Mouse (Mus musculus): ENCODE measurements at regions not wholly inside any gene's neighbourhood (a gene's known extent, or its start where the extent isn't known, plus 50 kb on each side); places are given as distances from the start of the nearest gene placed in this dataset.

GRCm38 (mm10) chr10:91528305-91528704, 347.2 kb upstream of the Tmpo start:
- no peak for ATAC-seq (ENCODE audit: low read depth)
- Histone ChIP-seq H3K4me1 (ENCODE audit: control insufficient read depth, low read depth, low read length) (no peaks in the 10 kb centered on the region), H3K4me2 (ENCODE audit: low read depth, low read length) (no peak overlapping the region), H3K4me3 (ENCODE audit: low read depth, low read length) (no peak overlapping the region), H3K36me3 (ENCODE audit: control insufficient read depth, insufficient read depth) (no peaks in the 10 kb centered on the region), H3K27me3 (ENCODE audit: control insufficient read depth, insufficient read depth, low read depth, low read length) (no peaks in the 10 kb centered on the region), H3K27ac (ENCODE audit: low read length) (no peak overlapping the region), H3K9ac (ENCODE audit: low read depth, low read length) (no peak overlapping the region), H3K9me3 (replicated peaks; ENCODE audit: control insufficient read depth, low read length) (peaks cover 3% of the 10 kb centered on the region; the same call in 1 of the 2 replicates)
- WGBS (ENCODE audit: insufficient replicate concordance) = 52% methylated on average over 2 of the region's 2 CpGs

GRCm38 (mm10) chr10:91521168-91521567, 340.1 kb upstream of the Tmpo start:
- Histone ChIP-seq H3K27ac (ENCODE audit: low read length) (no peak overlapping the region), H3K9me3 (replicated peaks; ENCODE audit: control insufficient read depth, low read length) (no peaks in the 10 kb centered on the region), H3K4me3 (ENCODE audit: low read depth, low read length) (no peak overlapping the region), H3K27me3 (ENCODE audit: control insufficient read depth, insufficient read depth, low read depth, low read length) (no peaks in the 10 kb centered on the region), H3K4me2 (ENCODE audit: low read depth, low read length) (no peak overlapping the region), H3K4me1 (ENCODE audit: control insufficient read depth, low read depth, low read length) (no peaks in the 10 kb centered on the region), H3K9ac (ENCODE audit: low read depth, low read length) (no peak overlapping the region), H3K36me3 (ENCODE audit: control insufficient read depth, insufficient read depth) (no peaks in the 10 kb centered on the region)
- WGBS (ENCODE audit: insufficient replicate concordance) = 69% methylated on average over 2 of the region's 2 CpGs
- no peak for ATAC-seq (ENCODE audit: low read depth)

GRCm38 (mm10) chr10:91515021-91515371, 333.9 kb upstream of the Tmpo start:
- Histone ChIP-seq H3K9me3 (replicated peaks; ENCODE audit: control insufficient read depth, low read length) (no peaks in the 10 kb centered on the region), H3K27ac (ENCODE audit: low read length) (no peak overlapping the region)

DNA sequence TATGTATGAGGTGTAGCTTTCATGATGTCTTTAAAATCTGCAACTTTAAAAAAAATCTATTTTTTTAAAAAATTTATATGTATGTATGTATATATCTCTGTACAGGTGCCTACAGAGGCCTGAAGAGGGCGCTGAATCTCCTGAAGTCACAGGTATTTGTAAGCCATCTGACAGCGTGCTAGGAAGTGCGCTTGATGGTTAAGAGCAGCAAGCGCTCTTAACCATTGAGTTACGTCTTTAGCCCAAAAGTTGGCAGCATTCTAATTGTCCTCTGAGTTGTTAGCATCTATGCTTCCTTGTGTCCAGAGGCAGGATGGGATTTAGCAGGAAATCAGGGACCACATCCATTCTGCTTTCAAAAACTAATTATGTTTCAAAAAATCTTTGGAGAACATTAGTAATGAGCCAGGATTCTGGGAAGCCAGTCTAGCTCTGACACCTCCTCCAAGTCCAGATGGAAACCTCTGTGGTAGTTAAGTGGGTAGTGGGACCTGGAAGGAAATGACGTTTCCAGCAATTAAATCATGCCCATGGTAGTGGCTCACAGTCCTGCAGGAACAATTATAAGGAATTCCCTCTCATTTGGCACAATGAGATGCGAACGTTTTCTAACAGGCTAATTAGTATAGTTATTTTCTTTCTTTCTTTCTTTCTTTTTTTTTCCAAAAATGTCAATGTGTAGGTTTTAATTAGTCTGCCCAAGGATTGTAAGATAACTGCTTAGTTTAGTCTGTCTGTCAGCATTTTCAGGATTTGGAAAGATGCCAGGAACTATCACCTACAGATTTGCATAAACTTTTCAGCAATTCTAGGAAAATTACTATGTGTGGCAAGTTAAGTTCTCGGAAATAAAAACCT, 333.3 kb upstream of the Tmpo start:
- WGBS (ENCODE audit: insufficient replicate concordance) = 68% methylated on average over 9 of the region's 9 CpGs
- H3K4me3 ChIP-seq (ENCODE audit: low read depth, low read length) = no peak overlapping the region
- no peak for ATAC-seq (ENCODE audit: low read depth)
- H3K27me3 ChIP-seq (ENCODE audit: control insufficient read depth, insufficient read depth, low read depth, low read length) = no peaks in the 10 kb centered on the region
- H3K27ac ChIP-seq (ENCODE audit: low read length) = no peak overlapping the region
- no peak overlapping the region for H3K9ac ChIP-seq (ENCODE audit: low read depth, low read length)
- no peak overlapping the region for H3K4me2 ChIP-seq (ENCODE audit: low read depth, low read length)
- no peaks in the 10 kb centered on the region for H3K4me1 ChIP-seq (ENCODE audit: control insufficient read depth, low read depth, low read length)
- no peaks in the 10 kb centered on the region for H3K9me3 ChIP-seq (replicated peaks; ENCODE audit: control insufficient read depth, low read length)
- no peaks in the 10 kb centered on the region for H3K36me3 ChIP-seq (ENCODE audit: control insufficient read depth, insufficient read depth)

More at GRCm38 (mm10) chr10:91515021-91515371, 333.9 kb upstream of the Tmpo start:
- no peak overlapping the region for H3K4me2 ChIP-seq (ENCODE audit: low read depth, low read length)
- H3K4me1 ChIP-seq (ENCODE audit: control insufficient read depth, low read depth, low read length) = no peaks in the 10 kb centered on the region
- no peak overlapping the region for H3K4me3 ChIP-seq (ENCODE audit: low read depth, low read length)
- WGBS (ENCODE audit: insufficient replicate concordance) = 36% methylated on average over 2 of the region's 2 CpGs
- ATAC-seq (ENCODE audit: low read depth) = no peak
- H3K27me3 ChIP-seq (ENCODE audit: control insufficient read depth, insufficient read depth, low read depth, low read length) = no peaks in the 10 kb centered on the region
- no peak overlapping the region for H3K9ac ChIP-seq (ENCODE audit: low read depth, low read length)
- H3K36me3 ChIP-seq (ENCODE audit: control insufficient read depth, insufficient read depth) = no peaks in the 10 kb centered on the region

DNA sequence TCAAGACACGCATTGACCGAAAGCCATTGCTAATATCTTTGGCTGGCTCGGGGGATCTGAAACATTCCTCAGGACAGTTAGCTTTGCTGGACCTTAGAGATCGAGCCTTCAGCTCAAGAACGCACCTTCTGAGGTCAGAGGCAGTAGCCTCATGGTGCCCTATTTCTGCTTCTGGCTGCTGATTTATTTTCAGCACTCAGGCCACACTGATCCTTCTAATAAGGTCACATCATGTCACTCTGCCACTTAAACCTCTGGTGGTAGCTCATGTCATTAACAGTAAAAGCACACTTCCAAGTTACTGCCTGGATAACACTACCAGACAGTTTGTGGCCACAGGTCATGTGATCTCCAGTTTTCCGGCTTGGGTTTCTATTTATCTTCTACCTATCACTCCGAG, 325.9 kb upstream of the Tmpo start:
- H3K27ac ChIP-seq (ENCODE audit: low read length) = no peak overlapping the region
- H3K9me3 ChIP-seq (replicated peaks; ENCODE audit: control insufficient read depth, low read length) = no peaks in the 10 kb centered on the region
- no peaks in the 10 kb centered on the region for H3K4me1 ChIP-seq (ENCODE audit: control insufficient read depth, low read depth, low read length)
- no peak overlapping the region for H3K9ac ChIP-seq (ENCODE audit: low read depth, low read length)
- H3K4me2 ChIP-seq (ENCODE audit: low read depth, low read length) = no peak overlapping the region
- no peaks in the 10 kb centered on the region for H3K27me3 ChIP-seq (ENCODE audit: control insufficient read depth, insufficient read depth, low read depth, low read length)
- no peak for ATAC-seq (ENCODE audit: low read depth)
- H3K36me3 ChIP-seq (ENCODE audit: control insufficient read depth, insufficient read depth) = no peaks in the 10 kb centered on the region
- H3K4me3 ChIP-seq (ENCODE audit: low read depth, low read length) = no peak overlapping the region
- 69% methylated on average over 7 of the region's 7 CpGs for WGBS (ENCODE audit: insufficient replicate concordance)

DNA sequence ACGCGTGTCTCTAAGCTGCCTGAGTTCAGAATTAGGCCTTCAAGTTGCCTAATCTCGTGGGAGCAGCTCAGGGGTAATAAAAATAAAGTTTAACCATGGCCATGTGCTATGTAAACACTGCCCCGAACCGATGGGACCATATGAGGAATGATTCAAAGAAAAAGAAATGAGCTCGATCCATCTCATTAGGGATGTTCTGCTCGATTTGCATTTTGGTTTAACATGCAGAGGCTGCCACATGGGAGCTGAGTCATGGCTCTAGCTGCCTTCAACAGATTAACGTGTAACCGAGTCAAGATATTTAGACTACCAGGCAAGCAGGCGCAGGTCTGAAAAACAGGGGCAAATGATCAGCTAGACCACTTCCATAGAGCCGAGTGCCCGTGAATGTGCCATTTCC, 323.8 kb upstream of the Tmpo start:
- Histone ChIP-seq H3K36me3 (ENCODE audit: control insufficient read depth, insufficient read depth) (no peaks in the 10 kb centered on the region), H3K9me3 (replicated peaks; ENCODE audit: control insufficient read depth, low read length) (no peaks in the 10 kb centered on the region), H3K4me1 (ENCODE audit: control insufficient read depth, low read depth, low read length) (no peaks in the 10 kb centered on the region), H3K27me3 (ENCODE audit: control insufficient read depth, insufficient read depth, low read depth, low read length) (no peaks in the 10 kb centered on the region), H3K4me3 (ENCODE audit: low read depth, low read length) (no peak overlapping the region), H3K9ac (ENCODE audit: low read depth, low read length) (no peak overlapping the region), H3K27ac (ENCODE audit: low read length) (no peak overlapping the region), H3K4me2 (ENCODE audit: low read depth, low read length) (no peak overlapping the region)
- WGBS (ENCODE audit: insufficient replicate concordance) = 57% methylated on average over 12 of the region's 12 CpGs
- ATAC-seq (ENCODE audit: low read depth) = no peak

DNA sequence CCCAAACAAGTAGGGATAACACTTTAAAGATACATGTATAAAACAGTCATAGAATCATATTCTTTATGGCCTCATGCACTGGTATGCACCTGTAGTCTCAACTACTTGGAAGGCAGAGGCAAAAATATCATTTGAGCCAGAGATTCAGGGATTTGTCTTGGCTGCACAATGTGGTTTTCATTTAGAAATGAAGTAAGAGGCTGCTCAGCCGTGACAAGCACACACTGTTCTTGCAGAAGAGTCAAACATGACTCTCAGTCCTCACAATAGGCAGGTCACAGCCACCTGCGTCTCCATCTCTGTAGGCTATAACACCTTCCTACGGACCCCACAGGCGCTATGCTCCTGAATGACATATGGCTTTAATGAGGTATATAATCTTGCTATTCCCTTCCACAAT, 317.4 kb upstream of the Tmpo start:
- H3K4me3 ChIP-seq (ENCODE audit: low read depth, low read length) = no peak overlapping the region
- WGBS (ENCODE audit: insufficient replicate concordance) = 71% methylated on average over 4 of the region's 4 CpGs
- H3K4me1 ChIP-seq (ENCODE audit: control insufficient read depth, low read depth, low read length) = no peaks in the 10 kb centered on the region
- no peaks in the 10 kb centered on the region for H3K36me3 ChIP-seq (ENCODE audit: control insufficient read depth, insufficient read depth)
- H3K4me2 ChIP-seq (ENCODE audit: low read depth, low read length) = no peak overlapping the region
- no peak overlapping the region for H3K27ac ChIP-seq (ENCODE audit: low read length)
- no peaks in the 10 kb centered on the region for H3K27me3 ChIP-seq (ENCODE audit: control insufficient read depth, insufficient read depth, low read depth, low read length)
- no peak overlapping the region for H3K9ac ChIP-seq (ENCODE audit: low read depth, low read length)
- no peaks in the 10 kb centered on the region for H3K9me3 ChIP-seq (replicated peaks; ENCODE audit: control insufficient read depth, low read length)
- ATAC-seq (ENCODE audit: low read depth) = no peak

DNA sequence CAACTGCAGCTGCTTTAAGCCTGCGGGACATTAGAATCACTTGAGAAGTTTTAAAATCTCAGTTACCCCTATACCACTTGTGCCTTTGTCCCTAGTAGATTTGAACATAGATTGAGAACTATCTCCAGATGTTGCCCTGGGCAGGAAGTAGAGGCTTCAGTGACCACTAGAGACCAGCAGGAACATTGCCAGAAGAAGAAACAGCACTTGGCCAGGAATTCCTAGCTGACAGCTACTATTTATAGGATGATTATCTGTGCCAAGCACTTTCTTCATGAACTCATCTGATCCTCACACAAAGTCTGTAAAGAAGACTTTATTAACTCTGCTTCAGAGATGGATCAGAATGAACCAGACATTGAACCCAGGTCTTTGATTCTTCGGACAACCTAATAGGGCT, 283.6 kb upstream of the Tmpo start:
- ATAC-seq (ENCODE audit: low read depth) = no peak
- H3K4me3 ChIP-seq (ENCODE audit: low read depth, low read length) = no peak overlapping the region
- no peak overlapping the region for H3K27ac ChIP-seq (ENCODE audit: low read length)
- no peaks in the 10 kb centered on the region for H3K36me3 ChIP-seq (ENCODE audit: control insufficient read depth, insufficient read depth)
- H3K4me2 ChIP-seq (ENCODE audit: low read depth, low read length) = no peak overlapping the region
- H3K9ac ChIP-seq (ENCODE audit: low read depth, low read length) = no peak overlapping the region
- no peaks in the 10 kb centered on the region for H3K27me3 ChIP-seq (ENCODE audit: control insufficient read depth, insufficient read depth, low read depth, low read length)
- H3K4me1 ChIP-seq (ENCODE audit: control insufficient read depth, low read depth, low read length) = no peaks in the 10 kb centered on the region
- H3K9me3 ChIP-seq (replicated peaks; ENCODE audit: control insufficient read depth, low read length) = no peaks in the 10 kb centered on the region
- WGBS (ENCODE audit: insufficient replicate concordance) = 68% methylated on average over 2 of the region's 2 CpGs

DNA sequence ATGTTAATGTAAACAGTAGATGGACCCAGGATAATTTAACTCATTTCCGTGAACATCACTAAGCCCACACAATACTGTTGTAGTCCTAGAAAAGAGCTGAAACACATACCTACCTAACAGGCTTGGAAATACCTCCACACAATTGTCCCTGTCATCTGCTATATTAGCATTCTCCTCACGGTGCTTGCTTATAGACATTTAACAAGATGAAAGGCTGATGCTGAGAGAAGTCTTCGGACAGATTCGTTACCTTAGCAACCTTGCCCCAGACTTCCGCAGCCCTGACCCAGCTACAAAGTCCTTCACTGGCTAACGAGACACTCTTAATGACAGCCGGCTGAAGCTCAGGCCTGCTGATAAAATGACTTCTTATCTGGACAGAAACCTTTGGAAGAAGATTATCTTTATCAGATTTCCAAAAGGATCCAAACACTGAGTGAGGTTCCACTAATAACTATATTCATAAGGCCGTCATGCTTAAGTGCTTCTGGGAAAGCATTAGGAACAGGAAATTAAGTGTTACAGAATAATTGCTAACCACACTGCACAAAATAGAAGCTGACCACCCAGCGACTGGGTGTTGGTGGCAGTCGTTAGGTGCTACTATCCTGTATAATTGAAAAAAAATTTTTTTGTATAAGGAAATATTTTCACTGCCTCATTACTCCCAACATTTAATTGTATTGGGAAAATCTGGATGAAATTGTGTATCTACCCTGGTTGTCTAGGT, 267.0 kb upstream of the Tmpo start:
- no peaks in the 10 kb centered on the region for H3K9me3 ChIP-seq (replicated peaks; ENCODE audit: control insufficient read depth, low read length)
- no peaks in the 10 kb centered on the region for H3K27me3 ChIP-seq (ENCODE audit: control insufficient read depth, insufficient read depth, low read depth, low read length)
- H3K9ac ChIP-seq (ENCODE audit: low read depth, low read length) = no peak overlapping the region
- no peak overlapping the region for H3K4me2 ChIP-seq (ENCODE audit: low read depth, low read length)
- H3K27ac ChIP-seq (ENCODE audit: low read length) = no peak overlapping the region
- no peaks in the 10 kb centered on the region for H3K36me3 ChIP-seq (ENCODE audit: control insufficient read depth, insufficient read depth)
- WGBS (ENCODE audit: insufficient replicate concordance) = 53% methylated on average over 10 of the region's 10 CpGs
- no peak overlapping the region for H3K4me3 ChIP-seq (ENCODE audit: low read depth, low read length)
- ATAC-seq (ENCODE audit: low read depth) = no peak
- no peaks in the 10 kb centered on the region for H3K4me1 ChIP-seq (ENCODE audit: control insufficient read depth, low read depth, low read length)
